Mouse (Mus musculus) cerebellum, postnatal 4 days (tissue): ENCODE measurements around the gene Fkbp2.

ENCODE experiments used
- DNase-seq, 2 experiments: peaks; one replicate each; pipeline ENCODE4 v3.0.0; 2022; ENCODE audit warnings: low spot score in 2 of 2, mixed read lengths in 1 of 2

Gene Fkbp2

DNA sequence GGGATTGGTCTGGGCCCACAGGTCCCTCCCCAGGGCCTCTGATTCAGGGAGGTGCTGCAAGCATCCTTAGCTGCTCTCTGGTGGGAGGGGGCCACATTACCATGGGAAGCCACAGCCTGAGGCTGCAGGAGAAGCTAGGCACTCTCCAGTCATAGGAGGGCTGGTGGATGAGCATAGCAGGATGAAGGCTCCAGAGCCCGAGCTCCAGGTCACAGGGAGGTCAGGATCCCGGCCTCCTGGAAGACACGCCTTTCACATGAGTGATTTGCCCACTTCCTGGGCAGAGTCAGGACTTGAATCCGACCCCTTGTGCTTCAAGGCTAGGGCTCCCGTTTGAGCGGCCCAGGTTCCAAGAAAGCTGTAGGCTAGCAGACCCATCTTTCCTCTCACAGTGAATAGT lies 8.7 kb downstream of the Fkbp2 start:
- DNase-seq = no peak

DNA sequence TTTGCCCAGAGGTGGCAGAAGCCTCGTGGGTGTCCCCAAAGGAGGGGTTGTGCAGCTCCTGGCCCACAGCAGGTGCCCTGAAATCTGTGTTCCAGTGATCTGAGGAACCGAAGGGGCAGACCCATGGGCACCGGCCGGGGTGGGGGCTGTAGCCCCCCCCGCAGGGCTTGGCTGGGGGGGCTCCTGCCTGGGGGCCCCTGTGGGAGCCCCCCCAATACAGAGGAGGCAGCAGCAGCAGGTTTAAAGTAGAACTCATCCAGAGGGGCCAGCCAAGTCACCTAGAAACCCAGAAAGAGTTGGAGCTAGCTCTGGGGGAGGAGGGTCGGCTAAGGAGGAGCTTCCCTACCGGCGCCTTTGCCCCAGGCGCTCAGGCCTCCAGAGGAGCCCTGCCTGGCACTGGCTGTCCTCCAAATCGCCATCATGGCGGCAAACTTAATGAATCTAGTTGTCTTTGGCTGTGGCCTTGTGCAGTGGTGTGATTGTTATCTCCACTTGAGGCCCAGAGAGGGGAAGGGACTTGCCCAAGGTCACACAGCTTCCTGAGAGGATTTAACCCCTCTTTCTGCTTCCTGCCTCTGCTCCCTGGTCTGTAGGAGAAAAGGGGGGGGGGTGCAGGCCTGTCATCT lies 9.7 kb downstream of the Fkbp2 start:
- DNase-seq = no peak

DNA sequence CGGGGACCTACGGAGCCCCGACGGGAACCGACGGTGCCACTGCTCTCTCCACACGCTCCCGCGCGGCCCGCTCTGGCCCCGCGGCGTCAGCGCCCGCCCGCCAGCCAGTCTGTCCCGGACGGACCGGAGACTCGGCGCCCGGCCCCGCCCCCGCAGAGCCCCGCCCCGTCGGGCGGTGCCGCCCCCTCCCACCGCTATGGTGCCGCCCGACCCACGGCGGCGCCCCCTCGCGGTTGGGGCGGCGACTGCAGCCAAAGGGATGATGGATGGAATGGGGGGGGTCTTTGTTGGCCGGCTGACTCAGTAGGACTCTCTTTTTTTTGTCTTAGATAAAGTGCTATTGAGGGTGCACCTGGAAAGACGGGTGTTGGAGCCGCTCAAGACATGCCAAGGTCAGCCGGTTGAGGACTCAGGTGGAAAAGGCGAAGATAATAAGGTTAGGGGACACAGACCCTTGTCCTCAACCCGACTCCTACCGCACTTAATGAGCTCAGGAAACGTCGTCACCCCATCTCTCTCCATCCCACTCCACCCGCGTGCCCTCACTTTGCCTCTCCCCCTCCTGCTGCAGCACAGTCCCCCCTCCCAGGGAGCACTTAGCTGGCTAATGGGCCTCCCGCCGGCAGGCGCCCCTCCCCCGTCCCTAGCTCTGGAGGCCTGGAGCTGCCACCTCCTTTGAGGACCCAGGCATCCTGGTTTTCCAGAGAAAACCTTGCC lies 10.5 kb downstream of the Fkbp2 start:
- DNase-seq = peak in 1 of 2 experiments; percentile 63

DNA sequence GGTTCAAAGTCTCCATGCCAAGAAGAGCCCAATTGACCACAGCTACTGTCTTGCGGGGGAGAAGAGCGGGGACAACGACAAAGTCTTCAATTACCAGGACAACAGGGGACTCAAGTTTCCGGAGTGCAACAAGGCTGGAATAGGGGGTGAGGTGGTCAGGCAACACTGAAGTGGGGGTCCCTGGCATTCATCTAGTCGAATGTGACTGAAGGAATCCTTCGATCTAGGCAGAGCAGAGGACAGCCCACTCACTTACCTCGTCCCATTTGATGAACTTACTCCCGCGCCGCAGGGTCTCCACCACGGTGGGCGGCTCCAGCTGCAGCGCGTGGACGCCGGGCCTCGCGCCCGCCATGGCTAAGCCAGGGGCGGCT lies 11.0 kb downstream of the Fkbp2 start:
- DNase-seq = no peak

DNA sequence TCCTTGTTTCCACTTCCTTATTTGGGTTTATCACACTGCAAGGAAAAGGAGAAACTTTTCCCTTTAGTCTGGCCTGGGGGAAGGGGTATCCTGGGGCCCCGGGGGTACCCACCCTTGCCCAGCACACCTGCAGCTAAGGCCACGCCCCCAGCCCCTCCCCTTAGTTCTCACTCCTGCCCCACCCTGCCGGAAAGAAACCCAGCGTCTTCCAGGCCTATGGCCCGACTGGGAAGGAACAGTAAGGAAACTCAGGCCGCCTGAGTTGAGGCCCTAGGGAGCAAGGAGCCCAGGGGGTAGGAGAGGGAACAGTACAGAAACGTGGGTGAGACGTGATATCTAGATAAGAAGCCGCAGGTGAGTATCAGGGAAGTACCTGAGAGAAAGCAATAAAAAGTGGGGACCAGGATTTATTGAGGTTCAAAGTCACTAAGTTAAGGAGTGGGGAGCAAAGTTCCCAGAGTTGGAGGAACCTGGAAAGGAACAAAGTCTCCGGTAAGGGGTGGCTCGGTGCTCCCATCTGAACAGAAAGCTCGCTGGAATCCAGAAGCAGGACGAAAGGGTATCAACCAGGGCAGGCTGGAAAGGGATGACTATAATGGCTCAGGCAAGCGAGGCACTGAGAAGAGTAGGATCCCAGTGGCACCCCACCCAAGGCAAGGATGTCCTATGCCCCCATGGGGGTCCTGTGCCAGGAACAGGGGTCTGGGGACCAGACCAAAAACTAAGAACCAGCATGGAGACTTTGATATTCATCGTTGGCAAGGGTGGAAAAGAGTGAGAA lies 11.6 kb downstream of the Fkbp2 start:
- no peak for DNase-seq

DNA sequence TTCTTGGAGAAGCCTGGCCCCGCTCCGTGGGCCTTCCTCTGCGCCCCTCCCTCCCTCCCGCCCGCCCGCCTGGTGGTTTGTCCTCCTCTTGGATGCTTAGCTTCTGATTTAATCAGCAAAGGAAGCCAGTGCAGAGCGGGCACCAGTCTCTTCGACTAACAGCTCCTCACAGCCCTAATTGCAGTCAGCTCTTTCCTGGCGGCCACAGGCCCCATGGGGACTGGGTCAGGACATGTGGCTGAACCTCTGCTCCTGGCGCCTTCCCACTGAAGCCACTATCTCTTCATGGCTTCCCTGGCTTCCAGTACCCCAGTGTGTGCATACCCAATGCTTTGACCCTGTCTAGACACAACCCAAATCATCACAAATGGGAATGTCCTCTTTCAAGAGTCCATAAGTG lies 23.8 kb downstream of the Fkbp2 start:
- no peak for DNase-seq

DNA sequence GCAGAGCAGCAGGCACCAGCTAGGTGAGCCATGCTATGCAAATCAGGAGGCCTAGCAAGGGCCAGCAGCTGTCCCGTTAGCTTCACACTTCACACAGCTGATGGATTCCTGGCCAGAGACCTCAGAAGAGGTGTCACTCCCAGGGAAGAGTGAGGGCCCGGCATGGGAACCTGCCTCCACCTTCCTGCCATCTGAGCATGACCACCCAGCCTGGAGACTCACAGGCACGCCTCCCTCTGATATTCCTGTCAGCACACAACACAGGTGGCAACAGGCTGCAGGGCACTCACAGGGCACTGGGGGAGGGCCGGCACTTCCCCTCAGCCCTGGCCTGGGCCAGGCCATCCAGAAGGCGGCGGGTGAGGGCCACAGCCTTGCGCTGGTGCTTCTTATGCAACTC lies 24.9 kb downstream of the Fkbp2 start:
- DNase-seq = no peak

DNA sequence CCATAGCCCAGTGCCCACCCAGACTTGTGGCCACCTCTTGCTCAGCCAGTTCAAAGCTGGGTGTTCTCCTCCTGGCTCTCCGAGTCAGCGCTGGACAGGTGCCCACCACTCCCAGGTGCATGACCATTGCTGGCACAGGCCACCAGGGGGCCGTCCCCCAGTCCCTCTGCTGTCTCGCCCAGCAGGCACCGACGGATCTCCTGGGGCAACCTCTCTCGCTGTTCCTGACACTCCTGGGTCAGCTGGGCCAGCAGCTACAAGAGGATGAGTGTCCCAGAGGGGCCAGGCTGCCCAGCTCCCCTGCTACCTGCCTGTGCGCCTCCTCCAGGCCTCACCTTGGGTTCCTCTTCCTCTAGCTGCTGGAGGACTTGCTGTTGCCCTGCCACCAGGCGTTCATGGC lies 26.3 kb downstream of the Fkbp2 start:
- DNase-seq = no peak

DNA sequence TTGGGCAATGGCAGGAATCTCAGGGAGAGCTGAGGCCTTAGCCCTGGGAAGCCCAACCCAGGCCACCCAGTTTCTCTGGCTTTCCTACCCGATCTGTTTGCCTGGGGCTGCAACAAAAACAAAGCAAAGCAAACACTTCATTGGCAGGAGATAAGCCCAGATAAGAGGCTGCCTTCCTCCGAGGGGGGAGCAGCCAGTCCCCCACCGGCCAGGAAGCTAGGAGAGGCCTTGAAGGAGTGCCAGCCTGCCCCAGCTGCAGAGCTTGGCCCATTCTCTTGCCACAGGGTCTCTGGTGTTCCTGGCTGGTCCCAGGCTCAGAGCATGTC lies 27.6 kb downstream of the Fkbp2 start:
- DNase-seq = no peak

DNA sequence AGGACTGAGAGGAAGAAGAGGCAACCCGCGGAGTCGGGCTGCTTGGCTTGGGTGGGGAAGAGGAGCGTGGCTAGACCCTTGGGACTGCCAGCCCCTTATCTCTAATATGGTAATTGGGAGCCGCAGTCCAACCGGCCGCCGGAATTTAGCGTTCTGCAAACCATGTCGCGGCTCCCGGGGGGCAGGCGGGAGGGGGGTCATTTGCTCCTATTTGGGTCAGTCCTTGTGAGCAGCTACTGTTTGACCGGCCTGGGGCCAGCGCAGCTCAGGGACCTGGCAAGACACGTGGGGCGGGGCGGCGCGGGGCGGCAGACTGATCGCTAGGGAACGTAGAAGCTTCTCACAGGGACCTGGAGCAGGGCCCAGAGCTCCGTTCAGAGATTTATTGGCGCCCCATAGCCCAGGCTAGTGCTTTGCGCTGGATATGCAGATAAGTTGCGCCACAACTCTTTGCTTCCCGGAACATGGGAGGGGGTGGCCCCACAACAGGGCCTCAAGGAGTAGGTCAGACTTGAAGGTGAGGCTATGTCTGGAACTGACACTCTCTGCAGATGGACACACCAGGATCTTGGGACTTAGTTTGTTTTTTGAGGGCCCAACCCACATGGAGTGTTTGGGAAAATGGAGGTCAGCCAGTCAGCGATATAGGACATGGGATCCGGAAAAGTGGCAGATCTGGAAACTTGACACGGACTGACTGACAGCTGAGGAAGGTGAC lies 28.1 kb downstream of the Fkbp2 start:
- DNase-seq = peak in 1 of 2 experiments; percentile 60

DNA sequence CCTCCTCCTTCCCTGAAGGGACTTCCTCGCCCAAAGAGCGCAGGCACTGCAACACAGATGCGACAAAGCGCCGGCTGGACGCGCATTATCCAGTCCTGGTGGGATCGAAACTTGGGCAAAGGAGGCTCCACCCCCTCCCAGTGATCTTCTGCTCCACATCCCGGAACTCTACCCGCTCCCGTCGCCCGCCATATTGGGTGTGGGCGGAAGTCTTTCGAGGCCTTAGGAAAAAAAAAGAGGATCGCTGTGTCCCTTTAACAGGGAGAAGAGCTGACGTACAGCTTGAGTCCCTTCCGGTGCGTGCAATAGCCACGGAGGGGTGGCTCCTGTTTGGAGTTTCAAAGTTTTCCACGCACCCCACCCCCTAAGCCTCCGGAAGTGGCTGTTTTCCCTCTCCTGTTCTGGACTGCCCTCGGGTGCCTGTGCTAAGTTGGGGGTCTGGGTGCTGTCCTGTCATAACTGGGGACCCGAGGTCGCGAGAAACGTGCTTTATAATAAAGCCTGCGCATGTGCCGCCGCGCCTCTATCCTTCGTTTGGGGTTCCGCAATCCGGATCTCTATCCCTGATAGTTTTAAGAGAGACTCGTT lies 28.8 kb downstream of the Fkbp2 start:
- peak; percentile 68 to 84 for DNase-seq

DNA sequence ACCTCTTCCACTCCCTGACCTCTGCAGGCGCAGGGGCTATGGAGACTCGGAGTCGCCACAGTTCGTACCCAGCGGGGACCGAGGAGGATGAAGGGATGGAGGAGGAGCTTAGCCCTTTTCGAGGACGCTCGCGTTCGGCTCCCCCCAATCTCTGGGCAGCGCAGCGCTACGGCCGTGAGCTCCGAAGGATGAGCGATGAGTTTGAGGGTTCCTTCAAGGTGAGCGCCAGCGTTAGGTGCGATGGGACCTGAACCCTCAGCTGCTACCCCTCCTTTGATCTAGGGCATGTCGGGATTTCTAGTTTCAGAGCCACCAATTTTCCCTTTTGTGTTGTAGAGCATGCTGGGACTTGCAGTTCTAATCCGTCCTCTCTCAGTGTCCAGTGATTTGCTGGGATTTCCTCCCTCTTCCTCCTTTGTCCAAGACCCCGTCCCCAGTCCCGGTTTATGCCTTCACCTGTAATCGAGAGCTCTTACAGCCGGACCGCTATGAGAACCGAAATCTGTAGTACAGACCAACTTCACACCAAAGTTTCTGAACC lies 29.6 kb downstream of the Fkbp2 start:
- DNase-seq = peak in 1 of 2 experiments; percentile 49

DNA sequence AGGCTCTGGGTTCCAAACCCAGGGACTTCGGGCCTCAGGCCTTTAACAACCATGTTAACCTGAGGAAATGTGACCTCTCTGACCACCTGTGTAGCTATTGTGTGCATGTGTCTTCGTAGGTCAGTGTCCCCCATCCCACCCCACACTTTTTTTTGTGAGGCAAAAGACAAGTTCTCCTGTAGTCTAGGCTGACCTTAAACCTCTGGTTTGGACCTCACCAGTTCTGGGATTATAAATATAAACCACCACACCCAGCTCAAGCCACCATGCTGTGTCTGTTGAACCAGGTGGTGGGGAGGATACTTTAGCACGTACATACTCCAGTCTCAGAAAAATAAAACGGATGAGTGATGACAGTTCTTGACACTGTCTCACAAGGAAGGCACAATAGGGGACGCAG lies 30.4 kb downstream of the Fkbp2 start:
- DNase-seq = no peak

DNA sequence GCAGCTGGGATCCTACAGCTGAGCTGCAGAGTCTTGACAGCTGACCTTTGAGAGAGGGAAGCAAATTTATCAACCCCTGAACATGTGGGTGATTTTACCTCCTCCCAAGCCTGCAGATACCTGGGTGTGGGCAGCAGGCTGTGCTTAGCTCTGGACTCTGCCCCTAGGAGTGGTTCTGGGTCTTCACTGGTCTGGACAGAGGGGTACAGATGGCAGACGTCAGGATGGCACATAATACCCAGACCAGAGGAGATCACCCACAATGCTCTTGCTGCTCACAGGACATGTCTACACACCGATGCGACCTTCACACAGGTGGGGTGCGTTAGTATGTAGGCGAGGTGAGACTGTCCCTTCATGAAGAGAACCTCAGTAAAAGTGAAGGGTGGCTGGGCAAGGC lies 30.8 kb downstream of the Fkbp2 start:
- DNase-seq = no peak

DNA sequence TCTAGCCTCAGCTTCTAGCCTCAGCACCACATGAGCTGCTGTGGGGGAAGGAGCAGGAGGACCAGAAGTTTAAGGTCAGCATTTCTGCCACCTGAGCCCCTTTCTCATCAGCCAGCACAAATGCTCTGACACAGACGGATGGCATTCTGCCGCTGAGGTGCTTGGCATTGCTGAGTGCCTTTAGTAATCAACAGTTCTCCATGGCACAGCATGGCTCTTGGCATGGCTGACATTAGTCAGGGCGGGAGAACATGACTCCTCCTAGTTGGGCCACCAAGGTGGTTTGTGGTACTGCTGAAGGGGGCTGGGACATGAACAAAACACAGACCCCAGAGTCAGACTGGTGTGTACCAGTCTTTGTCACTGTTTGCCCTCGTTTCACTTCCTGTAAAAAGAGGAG lies 32.1 kb downstream of the Fkbp2 start:
- DNase-seq = no peak

DNA sequence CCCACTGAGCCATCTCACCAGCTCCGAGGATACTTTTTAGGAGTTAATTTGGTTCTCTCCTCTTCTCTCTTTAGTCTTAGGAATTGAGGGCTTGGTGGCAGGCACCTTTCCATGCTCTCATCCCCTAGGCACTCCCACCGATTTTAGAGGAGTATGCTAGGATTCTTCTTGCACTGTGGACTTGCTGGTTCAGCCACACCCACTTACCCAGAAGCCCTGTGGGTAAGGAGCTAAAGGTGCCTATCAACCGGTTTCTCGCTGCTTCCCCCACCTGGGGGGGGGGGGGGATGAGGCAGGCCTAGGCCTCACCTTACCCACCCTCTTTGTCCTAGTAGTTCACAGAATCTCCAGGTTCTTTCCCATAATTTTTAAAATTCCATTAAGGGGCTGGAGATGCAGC lies 32.6 kb downstream of the Fkbp2 start:
- DNase-seq = no peak

DNA sequence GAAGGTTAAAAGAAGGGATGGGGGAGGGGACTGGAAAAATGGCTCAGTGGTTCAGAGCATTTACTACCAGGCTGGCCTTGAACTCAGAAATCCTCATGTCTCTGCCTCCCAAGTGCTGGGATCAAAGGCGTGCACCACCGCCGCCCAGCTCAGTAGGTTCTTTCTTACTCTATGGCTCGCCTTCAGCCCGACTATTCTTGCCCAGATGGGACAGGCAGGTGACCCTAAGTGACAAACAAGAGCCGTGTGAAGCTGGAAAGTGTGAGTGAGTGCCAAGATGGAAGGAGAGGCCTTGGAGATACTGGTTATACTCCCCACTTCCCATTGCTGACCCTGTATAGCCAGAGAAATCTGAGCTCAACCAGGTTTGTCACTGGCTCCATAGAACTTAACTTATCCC lies 36.6 kb downstream of the Fkbp2 start:
- no peak for DNase-seq

DNA sequence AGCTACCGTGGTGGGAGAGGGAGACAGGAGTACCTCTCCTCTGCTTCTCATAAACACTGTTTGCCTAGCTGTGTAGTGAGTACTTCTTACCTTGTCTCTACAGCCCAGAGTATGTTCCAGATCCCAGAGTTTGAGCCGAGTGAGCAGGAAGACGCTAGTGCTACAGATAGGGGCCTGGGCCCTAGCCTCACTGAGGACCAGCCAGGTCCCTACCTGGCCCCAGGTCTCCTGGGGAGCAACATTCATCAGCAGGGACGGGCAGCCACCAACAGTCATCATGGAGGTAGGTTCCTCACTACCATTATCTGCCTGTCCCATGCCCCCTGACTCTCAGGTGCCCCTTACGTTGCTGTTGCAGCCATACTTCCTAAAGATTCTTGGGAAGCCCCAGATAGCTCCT lies 37.5 kb downstream of the Fkbp2 start:
- no peak for DNase-seq

DNA sequence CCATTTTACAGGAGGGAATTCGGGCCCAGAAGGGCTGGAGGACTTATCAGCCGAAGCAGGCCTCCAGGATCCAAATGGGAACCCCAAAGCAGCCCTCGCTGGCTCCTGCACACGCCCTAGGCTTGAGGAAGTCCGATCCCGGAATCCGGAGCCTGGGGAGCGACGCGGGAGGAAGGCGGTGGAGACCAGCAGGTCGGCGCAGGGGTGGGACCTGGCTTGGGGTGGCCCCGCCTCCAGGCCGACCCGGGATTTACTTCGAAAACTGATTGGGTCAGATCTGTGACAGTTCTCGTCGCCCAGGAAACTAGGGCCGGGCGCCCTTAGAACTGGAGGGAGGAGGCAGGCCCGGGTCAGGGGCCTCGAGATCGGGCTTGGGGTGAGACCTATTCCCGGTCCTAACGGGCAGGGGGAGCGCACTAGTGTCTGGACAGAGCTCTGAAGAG lies 38.0 kb downstream of the Fkbp2 start, which contains the start of gene Gpr137:
Gene Gpr137 (minus strand): TSS at position 232 of the 443 bp plus-strand sequence.
- DNase-seq = peak; percentile 75 to 87

DNA sequence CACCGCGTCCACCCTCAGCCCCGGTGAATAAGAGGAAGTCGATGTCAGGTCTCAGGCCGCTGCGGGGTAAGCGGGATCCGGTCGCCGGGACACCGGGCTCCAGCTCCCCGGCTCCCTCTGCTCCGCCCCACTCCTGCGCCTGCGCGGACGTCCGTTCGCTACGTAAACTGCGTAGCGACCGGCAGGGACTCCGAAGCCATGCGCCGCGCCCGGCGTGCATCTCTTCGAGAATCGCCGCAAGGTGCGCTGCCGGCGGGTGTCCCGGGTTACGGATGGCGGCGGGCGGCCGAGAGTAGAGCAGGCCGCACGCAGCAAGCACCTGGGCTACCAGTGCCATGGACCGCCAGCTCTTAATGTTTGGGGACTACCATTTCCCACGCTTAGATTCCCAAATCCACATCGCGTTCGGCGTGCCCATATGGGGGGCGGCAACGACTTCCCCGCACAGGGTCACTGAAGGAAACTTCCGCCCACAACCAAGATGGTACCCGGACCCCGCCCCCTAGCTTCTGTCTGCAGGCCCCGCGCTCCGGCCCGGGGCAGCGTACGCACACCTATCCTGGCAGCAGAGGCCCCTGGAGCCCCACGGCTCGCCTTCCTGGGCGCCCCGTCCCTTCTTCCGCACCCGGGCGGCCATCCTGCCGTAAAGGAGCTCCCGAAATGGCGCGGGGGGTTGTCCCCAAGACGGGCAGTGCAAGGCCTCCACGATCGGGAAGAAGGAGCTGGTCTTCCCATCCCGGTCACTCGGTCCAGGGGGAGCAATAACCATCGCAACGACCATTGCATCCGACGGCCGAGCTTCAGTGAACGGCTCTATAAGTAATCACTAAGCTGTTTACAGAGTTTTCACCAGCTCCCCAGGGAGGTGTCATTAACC lies 38.7 kb downstream of the Fkbp2 start, which contains the start of gene Bad:
Gene Bad (plus strand): TSS at position 490 of the 877 bp plus-strand sequence.
- peak; percentile 95 to 98 for DNase-seq
